9 mouse cellular contexts compared by ENCODE assay signal in genomic region chr7:98437629-98438028, GRCm38 (mm10). TPM values are rescaled to one million over a fixed set of nuclear protein-coding genes. Genes with fewer than 3 reads are reported as not detected.
DNase-seq lines count a peak whose midpoint lies in the region; ATAC-seq and TF ChIP-seq lines count a peak whose summit lies in the region.
"Had no signal": no experiment of that assay in that cellular context is flagged by ENCODE, and none has a peak within 500 bp of the region (broad histone marks: within the 10 kb centered on the region; RNA-seq: fewer than 3 reads in every experiment).

No protein-coding gene starts in this region.

- no peak overlapping the region for H3K4me2 ChIP-seq in lung, postnatal 0 days (replicated peaks; ENCODE audit: low read depth, low read length)

- no peak overlapping the region for H3K27ac ChIP-seq in layer of hippocampus, adult 2 months
- H3K27ac ChIP-seq in lung, postnatal 0 days (ENCODE audit: low read length), result no peak overlapping the region

- TF ChIP-seq EP300 in lung, postnatal 0 days (IDR thresholded peaks at IDR 0.05), result no peak

- H3K9ac ChIP-seq in lung, postnatal 0 days (replicated peaks; ENCODE audit: low read depth), result no peak overlapping the region

- no peaks in the 10 kb centered on the region for H3K9me3 ChIP-seq in lung, postnatal 0 days (ENCODE audit: low read length)

- no peaks in the 10 kb centered on the region for H3K4me1 ChIP-seq in lung, postnatal 0 days (ENCODE audit: insufficient read depth, low read depth, low read length)

- no peaks in the 10 kb centered on the region for H3K36me3 ChIP-seq in lung, postnatal 0 days (ENCODE audit: insufficient read depth, low read length)

- peak; percentile 86 for TF ChIP-seq CTCF in layer of hippocampus, adult 2 months (conservative IDR thresholded peaks at IDR 0.05)
- peak; percentile 75 for TF ChIP-seq CTCF in lung, postnatal 0 days (IDR thresholded peaks at IDR 0.05)

- peak; percentile 71 for DNase-seq in CD4-positive, CD25-positive, alpha-beta regulatory T cell, adult 2 months (ENCODE audit: low read depth, low spot score)
- peak in 1 of 2 experiments; percentile 57 for DNase-seq in layer of hippocampus, adult 2 months (ENCODE audit: low spot score in 2 of 2)
- no peak for DNase-seq in layer of hippocampus, adult 9-11 months
- DNase-seq in MN1 (ENCODE audit: low spot score), result peak; percentile 31
- peak; percentile 39 to 59 for DNase-seq in cerebellum, postnatal 4 days (ENCODE audit: low spot score in 2 of 2)
- peak; percentile 22 for DNase-seq in lung, postnatal 0 days (ENCODE audit: low spot score)
- peak; percentile 88 for DNase-seq in thymus, postnatal 4 days

- H3K4me3 ChIP-seq in layer of hippocampus, adult 2 months, result no peak overlapping the region
- no peak overlapping the region for H3K4me3 ChIP-seq in lung, postnatal 0 days (ENCODE audit: low read depth, low read length)

- no peaks in the 10 kb centered on the region for H3K27me3 ChIP-seq in lung, postnatal 0 days (replicated peaks; ENCODE audit: insufficient read depth, low read length)

- ATAC-seq in CD4-positive, CD25-positive, alpha-beta regulatory T cell, adult 4 months, result no peak
- ATAC-seq in lung, postnatal 0 days, result no peak

- 28% methylated on average over 9 of the region's 9 CpGs for WGBS in lung, postnatal 0 days

RNA-seq across cellular contexts. Expression of gene Gucy2d, which starts 2.6 kb away (rescaled TPM):
- not detected for polyA plus RNA-seq in CD4-positive, CD25-positive, alpha-beta regulatory T cell, adult 4 months (2017; shearing (Covaris generic))
- total RNA-seq in layer of hippocampus, adult 2 months (2021), result not detected
- not detected in 2 replicates for polyA plus RNA-seq in lung, postnatal 0 days (2015; fragmentation: Nextera tagmentation; extraction: Ambion mirVana)
- polyA plus RNA-seq: heart, embryonic 16.5 days had no signal

RNA-seq across cellular contexts. Expression of gene Lrrc32, which starts 51.5 kb away (rescaled TPM):
- 10 to 100 TPM; 55.1 to 95.2 TPM for polyA plus RNA-seq in CD4-positive, CD25-positive, alpha-beta regulatory T cell, adult 4 months (2017; shearing (Covaris generic))
- total RNA-seq in layer of hippocampus, adult 2 months (2021), result 1 to 10 TPM; 1.7 to 2.2 TPM
- 5.7 and 6.4 TPM in 2 replicates for polyA plus RNA-seq in lung, postnatal 0 days (2015; fragmentation: Nextera tagmentation; extraction: Ambion mirVana)
